Mouse (Mus musculus): ENCODE data around the gene 1190007I07Rik. TPM values are rescaled to one million over a fixed set of nuclear protein-coding genes. Genes with fewer than 3 reads are reported as not detected.

Gene 1190007I07Rik
- polyA plus RNA-seq, 1 experiment from 2014 or later, result 35.4 TPM

GRCm38 (mm10) chr10:82652625-82653024, 29.6 kb upstream of the 1190007I07Rik start:
- Histone ChIP-seq H3K4me3 (ENCODE audit: low read depth, low read length) (no peak overlapping the region), H3K4me2 (ENCODE audit: low read length) (no peak overlapping the region), H3K9ac (ENCODE audit: low read depth, low read length) (no peak overlapping the region), H3K36me3 (ENCODE audit: control insufficient read depth, insufficient read depth, low read length) (peaks cover 9% of the 10 kb centered on the region), H3K9me3 (replicated peaks; ENCODE audit: control insufficient read depth, low read length, poor library complexity, severe bottlenecking) (no peaks in the 10 kb centered on the region), H3K27me3 (ENCODE audit: control insufficient read depth, insufficient read depth, low read depth, low read length) (no peaks in the 10 kb centered on the region), H3K4me1 (ENCODE audit: control insufficient read depth, insufficient read depth, low read length) (no peaks in the 10 kb centered on the region), H3K27ac (ENCODE audit: low read length) (no peak overlapping the region)
- WGBS, result 80% methylated on average over 5 of the region's 5 CpGs
- ATAC-seq, result no peak

GRCm38 (mm10) chr10:82651221-82651620, 28.2 kb upstream of the 1190007I07Rik start:
- WGBS, result 95% methylated on average over 5 of the region's 5 CpGs
- Histone ChIP-seq H3K4me2 (ENCODE audit: low read length) (no peak overlapping the region), H3K4me1 (ENCODE audit: control insufficient read depth, insufficient read depth, low read length) (no peaks in the 10 kb centered on the region), H3K4me3 (ENCODE audit: low read depth, low read length) (no peak overlapping the region), H3K27ac (ENCODE audit: low read length) (no peak overlapping the region), H3K36me3 (ENCODE audit: control insufficient read depth, insufficient read depth, low read length) (peaks cover 20% of the 10 kb centered on the region), H3K27me3 (ENCODE audit: control insufficient read depth, insufficient read depth, low read depth, low read length) (no peaks in the 10 kb centered on the region), H3K9ac (ENCODE audit: low read depth, low read length) (no peak overlapping the region), H3K9me3 (replicated peaks; ENCODE audit: control insufficient read depth, low read length, poor library complexity, severe bottlenecking) (no peaks in the 10 kb centered on the region)
- no peak for ATAC-seq

- peaks cover 30% of the 10 kb centered on the region for H3K36me3 ChIP-seq (ENCODE audit: control insufficient read depth, insufficient read depth, low read length)
- no peak overlapping the region for H3K4me3 ChIP-seq (ENCODE audit: low read depth, low read length)
- ATAC-seq, result no peak
- H3K9ac ChIP-seq (ENCODE audit: low read depth, low read length), result no peak overlapping the region
- no peak overlapping the region for H3K4me2 ChIP-seq (ENCODE audit: low read length)
- H3K4me1 ChIP-seq (ENCODE audit: control insufficient read depth, insufficient read depth, low read length), result no peaks in the 10 kb centered on the region
- H3K27me3 ChIP-seq (ENCODE audit: control insufficient read depth, insufficient read depth, low read depth, low read length), result no peaks in the 10 kb centered on the region
- H3K27ac ChIP-seq (ENCODE audit: low read length), result no peak overlapping the region
- 92% methylated on average over 17 of the region's 17 CpGs for WGBS
- no peaks in the 10 kb centered on the region for H3K9me3 ChIP-seq (replicated peaks; ENCODE audit: control insufficient read depth, low read length, poor library complexity, severe bottlenecking)
Measured at GRCm38 (mm10) chr10:82647205-82647811, 24.3 kb upstream of the 1190007I07Rik start.

- Histone ChIP-seq H3K4me2 (ENCODE audit: low read length) (no peak overlapping the region), H3K27ac (ENCODE audit: low read length) (no peak overlapping the region), H3K9ac (ENCODE audit: low read depth, low read length) (no peak overlapping the region), H3K27me3 (ENCODE audit: control insufficient read depth, insufficient read depth, low read depth, low read length) (no peaks in the 10 kb centered on the region), H3K4me3 (ENCODE audit: low read depth, low read length) (no peak overlapping the region), H3K4me1 (ENCODE audit: control insufficient read depth, insufficient read depth, low read length) (no peaks in the 10 kb centered on the region), H3K36me3 (ENCODE audit: control insufficient read depth, insufficient read depth, low read length) (peaks cover 36% of the 10 kb centered on the region), H3K9me3 (replicated peaks; ENCODE audit: control insufficient read depth, low read length, poor library complexity, severe bottlenecking) (no peaks in the 10 kb centered on the region)
- ATAC-seq, result no peak
- 92% methylated on average over 8 of the region's 8 CpGs for WGBS
Measured at GRCm38 (mm10) chr10:82646083-82646482, 23.1 kb upstream of the 1190007I07Rik start.

GRCm38 (mm10) chr10:82641481-82641880, 18.5 kb upstream of the 1190007I07Rik start:
- Histone ChIP-seq H3K9me3 (replicated peaks; ENCODE audit: control insufficient read depth, low read length, poor library complexity, severe bottlenecking) (no peaks in the 10 kb centered on the region), H3K9ac (ENCODE audit: low read depth, low read length) (no peak overlapping the region), H3K36me3 (ENCODE audit: control insufficient read depth, insufficient read depth, low read length) (peaks cover 43% of the 10 kb centered on the region), H3K4me3 (ENCODE audit: low read depth, low read length) (no peak overlapping the region), H3K27ac (ENCODE audit: low read length) (no peak overlapping the region), H3K4me1 (ENCODE audit: control insufficient read depth, insufficient read depth, low read length) (no peaks in the 10 kb centered on the region), H3K4me2 (ENCODE audit: low read length) (no peak overlapping the region), H3K27me3 (ENCODE audit: control insufficient read depth, insufficient read depth, low read depth, low read length) (no peaks in the 10 kb centered on the region)
- no peak for ATAC-seq
- WGBS, result 88% methylated on average over 9 of the region's 9 CpGs

GRCm38 (mm10) chr10:82639032-82639698, 16.1 kb upstream of the 1190007I07Rik start:
- H3K9ac ChIP-seq (ENCODE audit: low read depth, low read length), result no peak overlapping the region
- H3K4me1 ChIP-seq (ENCODE audit: control insufficient read depth, insufficient read depth, low read length), result no peaks in the 10 kb centered on the region
- peaks cover 31% of the 10 kb centered on the region for H3K36me3 ChIP-seq (ENCODE audit: control insufficient read depth, insufficient read depth, low read length)
- ATAC-seq, result no peak
- 90% methylated on average over 8 of the region's 8 CpGs for WGBS
- H3K27ac ChIP-seq (ENCODE audit: low read length), result no peak overlapping the region
- no peak overlapping the region for H3K4me2 ChIP-seq (ENCODE audit: low read length)
- H3K4me3 ChIP-seq (ENCODE audit: low read depth, low read length), result no peak overlapping the region
- H3K9me3 ChIP-seq (replicated peaks; ENCODE audit: control insufficient read depth, low read length, poor library complexity, severe bottlenecking), result no peaks in the 10 kb centered on the region
- no peaks in the 10 kb centered on the region for H3K27me3 ChIP-seq (ENCODE audit: control insufficient read depth, insufficient read depth, low read depth, low read length)

GRCm38 (mm10) chr10:82636321-82636720, 13.3 kb upstream of the 1190007I07Rik start:
- ATAC-seq, result no peak
- WGBS, result 97% methylated on average over 3 of the region's 3 CpGs
- no peak overlapping the region for H3K9ac ChIP-seq (ENCODE audit: low read depth, low read length)
- no peaks in the 10 kb centered on the region for H3K27me3 ChIP-seq (ENCODE audit: control insufficient read depth, insufficient read depth, low read depth, low read length)
- peaks cover 28% of the 10 kb centered on the region for H3K36me3 ChIP-seq (ENCODE audit: control insufficient read depth, insufficient read depth, low read length)
- no peaks in the 10 kb centered on the region for H3K9me3 ChIP-seq (replicated peaks; ENCODE audit: control insufficient read depth, low read length, poor library complexity, severe bottlenecking)
- no peak overlapping the region for H3K4me2 ChIP-seq (ENCODE audit: low read length)
- H3K27ac ChIP-seq (ENCODE audit: low read length), result no peak overlapping the region
- H3K4me3 ChIP-seq (ENCODE audit: low read depth, low read length), result no peak overlapping the region
- peaks cover 5% of the 10 kb centered on the region for H3K4me1 ChIP-seq (ENCODE audit: control insufficient read depth, insufficient read depth, low read length)

- Histone ChIP-seq H3K4me1 (ENCODE audit: control insufficient read depth, insufficient read depth, low read length) (peaks cover 15% of the 10 kb centered on the region), H3K9me3 (replicated peaks; ENCODE audit: control insufficient read depth, low read length, poor library complexity, severe bottlenecking) (no peaks in the 10 kb centered on the region), H3K27me3 (ENCODE audit: control insufficient read depth, insufficient read depth, low read depth, low read length) (no peaks in the 10 kb centered on the region), H3K9ac (ENCODE audit: low read depth, low read length) (no peak overlapping the region), H3K4me2 (ENCODE audit: low read length) (no peak overlapping the region), H3K4me3 (ENCODE audit: low read depth, low read length) (no peak overlapping the region), H3K36me3 (ENCODE audit: control insufficient read depth, insufficient read depth, low read length) (peaks cover 15% of the 10 kb centered on the region), H3K27ac (ENCODE audit: low read length) (no peak overlapping the region)
- ATAC-seq, result no peak
- over 99% methylated on average over 7 of the region's 7 CpGs for WGBS
Measured at GRCm38 (mm10) chr10:82634348-82634747, 11.3 kb upstream of the 1190007I07Rik start.

GRCm38 (mm10) chr10:82632496-82633280, 9.7 kb upstream of the 1190007I07Rik start:
- Histone ChIP-seq H3K9me3 (replicated peaks; ENCODE audit: control insufficient read depth, low read length, poor library complexity, severe bottlenecking) (no peaks in the 10 kb centered on the region), H3K27ac (ENCODE audit: low read length) (no peak overlapping the region), H3K36me3 (ENCODE audit: control insufficient read depth, insufficient read depth, low read length) (peaks cover 11% of the 10 kb centered on the region; the same call in 1 of the 2 replicates), H3K9ac (ENCODE audit: low read depth, low read length) (no peak overlapping the region), H3K4me2 (ENCODE audit: low read length) (no peak overlapping the region), H3K4me1 (ENCODE audit: control insufficient read depth, insufficient read depth, low read length) (peaks cover 22% of the 10 kb centered on the region), H3K27me3 (ENCODE audit: control insufficient read depth, insufficient read depth, low read depth, low read length) (no peaks in the 10 kb centered on the region), H3K4me3 (ENCODE audit: low read depth, low read length) (no peak overlapping the region)
- no peak for ATAC-seq
- WGBS, result 97% methylated on average over 12 of the region's 12 CpGs
